Mouse (Mus musculus): ENCODE data around the gene Daam2.

GRCm38 (mm10) chr17:49428239-49428688 is 135.9 kb downstream of the Daam2 start, which contains the start of gene Mocs1:
- TF ChIP-seq E2F4 (IDR thresholded peaks at IDR 0.05; ENCODE audit: insufficient read depth): no peak
- peak; percentile 66 for TF ChIP-seq POLR2AphosphoS2 (IDR thresholded peaks at IDR 0.05; ENCODE audit: insufficient read length, low read depth)
- peak; percentile 80 for TF ChIP-seq POLR2A (IDR thresholded peaks at IDR 0.05; ENCODE audit: insufficient read length, low read depth)
- no peak for TF ChIP-seq TCF12 (IDR thresholded peaks at IDR 0.05; ENCODE audit: insufficient read depth, poor library complexity, severe bottlenecking)
- TF ChIP-seq MAX (IDR thresholded peaks at IDR 0.05; ENCODE audit: low read depth): no peak
- no peak for TF ChIP-seq USF1 (IDR thresholded peaks at IDR 0.05; ENCODE audit: low read depth)
